Mouse (Mus musculus) cerebellum, postnatal 4 days (tissue): ENCODE measurements around the gene Fxr1.
"Not testable (repeated sequence)": the region's sequence is repeated elsewhere in the genome, so short reads cannot be mapped to it uniquely, and the experiment has no call there.

Experiments
- DNase-seq, 2 experiments: peaks; one replicate each; pipeline ENCODE4 v3.0.0; 2022; ENCODE audit warnings: low spot score in 2 of 2, mixed read lengths in 1 of 2

The Fxr1 gene

GRCm38 (mm10) chr3:34041990-34042389 is 22.2 kb downstream of the Fxr1 start:
- no peak for DNase-seq

GRCm38 (mm10) chr3:34062352-34062751 is 42.6 kb downstream of the Fxr1 start:
- no peak for DNase-seq

GRCm38 (mm10) chr3:34068943-34069342 is 49.2 kb downstream of the Fxr1 start:
- not testable (repeated sequence) for DNase-seq

GRCm38 (mm10) chr3:34072726-34073125 is 53.0 kb downstream of the Fxr1 start:
- DNase-seq = no peak

GRCm38 (mm10) chr3:34076058-34076759 is 56.5 kb downstream of the Fxr1 start:
- DNase-seq = no peak

GRCm38 (mm10) chr3:34080900-34081662 is 61.3 kb downstream of the Fxr1 start, which contains the start of gene Dnajc19:
Gene Dnajc19, minus strand, starts transcription at chr3:34081321.
- peak; percentile 81 to 92 for DNase-seq

GRCm38 (mm10) chr3:34081929-34082328 is 62.2 kb downstream of the Fxr1 start:
- no peak for DNase-seq

GRCm38 (mm10) chr3:34083655-34084054 is 63.9 kb downstream of the Fxr1 start:
- DNase-seq = no peak

GRCm38 (mm10) chr3:34102891-34103290 is 83.1 kb downstream of the Fxr1 start:
- no peak for DNase-seq

GRCm38 (mm10) chr3:34103902-34104672 is 84.3 kb downstream of the Fxr1 start:
- DNase-seq = no peak

- no peak for DNase-seq
Observed at GRCm38 (mm10) chr3:34106421-34106820, 86.7 kb downstream of the Fxr1 start.

GRCm38 (mm10) chr3:34107631-34108030 is 87.9 kb downstream of the Fxr1 start:
- DNase-seq = no peak

GRCm38 (mm10) chr3:34111941-34112685 is 92.4 kb downstream of the Fxr1 start:
- DNase-seq = no peak

- DNase-seq = no peak
Observed at GRCm38 (mm10) chr3:34115806-34116205, 96.1 kb downstream of the Fxr1 start.

- DNase-seq = no peak
Observed at GRCm38 (mm10) chr3:34119869-34120268, 100.1 kb downstream of the Fxr1 start.
